Mouse (Mus musculus): Measurements from ENCODE around the gene Ski. TPM values are rescaled to one million over a fixed set of nuclear protein-coding genes. Genes with fewer than 3 reads are reported as not detected.

The Ski gene
- polyA plus RNA-seq, 2 experiments, result 2.4 to 4.5 TPM

- Histone ChIP-seq H3K27ac (no peak overlapping the region), H3K36me3 (replicated peaks; ENCODE audit: control insufficient read depth, insufficient read depth, low read depth) (no peaks in the 10 kb centered on the region), H3K4me3 (ENCODE audit: insufficient read depth in 1 of 2, low read depth in 2 of 2, low read length in 2 of 2) (no peak overlapping the region), H3K4me1 (replicated peaks; ENCODE audit: control insufficient read depth in 2 of 2, insufficient read depth in 2 of 2, low read length in 1 of 2) (peaks cover 20 to 35% of the 10 kb centered on the region in 2 experiments), H3K4me2 (ENCODE audit: low read depth) (peak overlapping the region; percentile 11; the same call in 1 of the 2 replicates), H3K27me3 (ENCODE audit: control insufficient read depth, insufficient read depth, low read length) (no peaks in the 10 kb centered on the region), H3K9ac (replicated peaks) (no peak overlapping the region), H3K9me3 (ENCODE audit: control insufficient read depth, low read length) (no peaks in the 10 kb centered on the region)
- 15% methylated on average over 4 of the region's 4 CpGs for WGBS (ENCODE audit: insufficient replicate concordance)
- ATAC-seq (ENCODE audit: insufficient read depth), result no peak
- TF ChIP-seq EP300 (IDR thresholded peaks at IDR 0.05; ENCODE audit: low read depth) (peak; percentile 53; the same call in 1 of the 2 replicates), CTCF (IDR thresholded peaks at IDR 0.05; ENCODE audit: low read depth) (no peak)
- peak in 1 of 3 experiments; percentile 17 for DNase-seq (ENCODE audit: low read depth in 3 of 3, low spot score in 3 of 3)
Measured at GRCm38 (mm10) chr4:155116607-155117006, 105.8 kb downstream of the Ski start.

- WGBS (ENCODE audit: insufficient replicate concordance), result 68% methylated on average over 8 of the region's 8 CpGs
Measured at GRCm38 (mm10) chr4:155113766-155114410, 108.5 kb downstream of the Ski start.

GRCm38 (mm10) chr4:155109471-155109870, 112.9 kb downstream of the Ski start:
- H3K9me3 ChIP-seq (ENCODE audit: control insufficient read depth, low read length), result no peaks in the 10 kb centered on the region
- peaks cover 0 to 9% of the 10 kb centered on the region in 2 experiments; a peak in 2 of 4 replicates for H3K4me1 ChIP-seq (replicated peaks; ENCODE audit: control insufficient read depth in 2 of 2, insufficient read depth in 2 of 2, low read length in 1 of 2)
- TF ChIP-seq EP300 (IDR thresholded peaks at IDR 0.05; ENCODE audit: low read depth) (no peak), CTCF (IDR thresholded peaks at IDR 0.05; ENCODE audit: low read depth) (no peak)
- H3K9ac ChIP-seq (replicated peaks), result no peak overlapping the region
- ATAC-seq (ENCODE audit: insufficient read depth) (no peak), DNase-seq (ENCODE audit: low read depth in 3 of 3, low spot score in 3 of 3) (no peak)
- no peaks in the 10 kb centered on the region for H3K27me3 ChIP-seq (ENCODE audit: control insufficient read depth, insufficient read depth, low read length)
- H3K27ac ChIP-seq, result no peak overlapping the region
- H3K4me3 ChIP-seq (ENCODE audit: insufficient read depth in 1 of 2, low read depth in 2 of 2, low read length in 2 of 2), result no peak overlapping the region
- WGBS (ENCODE audit: insufficient replicate concordance), result 74% methylated on average over 5 of the region's 5 CpGs
- H3K36me3 ChIP-seq (replicated peaks; ENCODE audit: control insufficient read depth, insufficient read depth, low read depth), result no peaks in the 10 kb centered on the region
- no peak overlapping the region for H3K4me2 ChIP-seq (ENCODE audit: low read depth)

More at GRCm38 (mm10) chr4:155113766-155114410, 108.5 kb downstream of the Ski start:
- ATAC-seq (ENCODE audit: insufficient read depth) (no peak), DNase-seq (ENCODE audit: low read depth in 3 of 3, low spot score in 3 of 3) (no peak)
- H3K4me1 ChIP-seq (replicated peaks; ENCODE audit: control insufficient read depth in 2 of 2, insufficient read depth in 2 of 2, low read length in 1 of 2), result peaks cover 9 to 21% of the 10 kb centered on the region in 2 experiments
- TF ChIP-seq CTCF (IDR thresholded peaks at IDR 0.05; ENCODE audit: low read depth), result no peak
- no peak for TF ChIP-seq EP300 (IDR thresholded peaks at IDR 0.05; ENCODE audit: low read depth)
- H3K4me3 ChIP-seq (ENCODE audit: insufficient read depth in 1 of 2, low read depth in 2 of 2, low read length in 2 of 2), result no peak overlapping the region
- no peak overlapping the region for H3K27ac ChIP-seq
- H3K4me2 ChIP-seq (ENCODE audit: low read depth), result no peak overlapping the region
- H3K36me3 ChIP-seq (replicated peaks; ENCODE audit: control insufficient read depth, insufficient read depth, low read depth), result no peaks in the 10 kb centered on the region
- H3K9ac ChIP-seq (replicated peaks), result no peak overlapping the region
- H3K27me3 ChIP-seq (ENCODE audit: control insufficient read depth, insufficient read depth, low read length), result no peaks in the 10 kb centered on the region
- no peaks in the 10 kb centered on the region for H3K9me3 ChIP-seq (ENCODE audit: control insufficient read depth, low read length)

- 22% methylated on average over 4 of the region's 4 CpGs for WGBS (ENCODE audit: insufficient replicate concordance)
- DNase-seq (ENCODE audit: low read depth in 3 of 3, low spot score in 3 of 3) (peak in 1 of 3 experiments; percentile 17), ATAC-seq (ENCODE audit: insufficient read depth) (peak; percentile 80)
- Histone ChIP-seq H3K27me3 (ENCODE audit: control insufficient read depth, insufficient read depth, low read length) (no peaks in the 10 kb centered on the region), H3K4me2 (ENCODE audit: low read depth) (no peak overlapping the region), H3K36me3 (replicated peaks; ENCODE audit: control insufficient read depth, insufficient read depth, low read depth) (no peaks in the 10 kb centered on the region), H3K27ac (peak overlapping the region; percentile 46), H3K9me3 (ENCODE audit: control insufficient read depth, low read length) (no peaks in the 10 kb centered on the region), H3K4me1 (replicated peaks; ENCODE audit: control insufficient read depth in 2 of 2, insufficient read depth in 2 of 2, low read length in 1 of 2) (peaks cover 0 to 9% of the 10 kb centered on the region in 2 experiments; a peak in 2 of 4 replicates), H3K4me3 (ENCODE audit: insufficient read depth in 1 of 2, low read depth in 2 of 2, low read length in 2 of 2) (no peak overlapping the region), H3K9ac (replicated peaks) (no peak overlapping the region)
- peak; percentile 31; the same call in 1 of the 2 replicates for TF ChIP-seq EP300 (IDR thresholded peaks at IDR 0.05; ENCODE audit: low read depth)
- TF ChIP-seq CTCF (IDR thresholded peaks at IDR 0.05; ENCODE audit: low read depth), result no peak
Measured at GRCm38 (mm10) chr4:155107886-155108285, 114.5 kb downstream of the Ski start.

Other genes starting within 250 kb of the Ski start
- 0.09 and 0.12 TPM in 2 replicates for gene Plch2, start 165.8 kb downstream of the Ski start, polyA plus RNA-seq (2012; rRNA removed)
- gene Plch2, start 165.8 kb downstream of the Ski start, polyA plus RNA-seq (2014; fragmentation: Nextera tagmentation; extraction: Ambion mirVana), result 0.04 TPM in 1 of 2 replicates, not detected in the other
- gene Pex10, start 155.6 kb downstream of the Ski start, polyA plus RNA-seq (2012; rRNA removed), result 6.8 and 7.1 TPM in 2 replicates
- 1.7 and 2.6 TPM in 2 replicates for gene Pex10, start 155.6 kb downstream of the Ski start, polyA plus RNA-seq (2014; fragmentation: Nextera tagmentation; extraction: Ambion mirVana)
- 39.6 and 50.8 TPM in 2 replicates for gene Rer1, start 136.2 kb downstream of the Ski start, polyA plus RNA-seq (2012; rRNA removed)
- gene Rer1, start 136.2 kb downstream of the Ski start, polyA plus RNA-seq (2014; fragmentation: Nextera tagmentation; extraction: Ambion mirVana), result 95.1 and 97.7 TPM in 2 replicates
- gene Morn1, start 136.0 kb downstream of the Ski start, polyA plus RNA-seq (2012; rRNA removed), result 1.0 and 1.1 TPM in 2 replicates
- 0.85 and 1.2 TPM in 2 replicates for gene Morn1, start 136.0 kb downstream of the Ski start, polyA plus RNA-seq (2014; fragmentation: Nextera tagmentation; extraction: Ambion mirVana)
- gene Faap20, start 27.2 kb upstream of the Ski start, polyA plus RNA-seq (2012; rRNA removed), result 12.2 and 12.8 TPM in 2 replicates
- gene Faap20, start 27.2 kb upstream of the Ski start, polyA plus RNA-seq (2014; fragmentation: Nextera tagmentation; extraction: Ambion mirVana), result 14.8 and 20.5 TPM in 2 replicates
- gene Prkcz, start 138.8 kb upstream of the Ski start, polyA plus RNA-seq (2012; rRNA removed), result 0.71 and 0.99 TPM in 2 replicates
- gene Prkcz, start 138.8 kb upstream of the Ski start, polyA plus RNA-seq (2014; fragmentation: Nextera tagmentation; extraction: Ambion mirVana), result 1.3 and 1.7 TPM in 2 replicates
- gene Gabrd, start 175.5 kb upstream of the Ski start, polyA plus RNA-seq (2012; rRNA removed), result 0.02 TPM in 1 of 2 replicates, not detected in the other
- not detected in 2 replicates for gene Gabrd, start 175.5 kb upstream of the Ski start, polyA plus RNA-seq (2014; fragmentation: Nextera tagmentation; extraction: Ambion mirVana)
- gene Cfap74, start 186.6 kb upstream of the Ski start, polyA plus RNA-seq (2012; rRNA removed), result 0.03 and 0.08 TPM in 2 replicates
- 0.08 TPM in 1 of 2 replicates, not detected in the other for gene Cfap74, start 186.6 kb upstream of the Ski start, polyA plus RNA-seq (2014; fragmentation: Nextera tagmentation; extraction: Ambion mirVana)
- gene Tmem52, start 246.5 kb upstream of the Ski start, polyA plus RNA-seq (2012; rRNA removed), result not detected in 2 replicates
- not detected in 2 replicates for gene Tmem52, start 246.5 kb upstream of the Ski start, polyA plus RNA-seq (2014; fragmentation: Nextera tagmentation; extraction: Ambion mirVana)

Measured in liver, embryonic 14.5 days (tissue).